Mouse (Mus musculus): ENCODE data around the gene Fxyd5. TPM values are rescaled to one million over a fixed set of nuclear protein-coding genes. Genes with fewer than 3 reads are reported as not detected.

Gene Fxyd5
- 10 to 100 TPM; 27.5 to 36.2 (median 30.7) TPM for total RNA-seq (2022)

- DNase-seq (ENCODE audit: low spot score in 2 of 2), result no peak
Measured at GRCm38 (mm10) chr7:31042431-31042910, at the start of gene Fxyd5. TSS of gene Fxyd5 (minus strand) at chr7:31042481.

- no peak for DNase-seq (ENCODE audit: low spot score in 2 of 2)
Measured at GRCm38 (mm10) chr7:31089721-31090120, 47.4 kb upstream of the Fxyd5 start.

- no peak for DNase-seq (ENCODE audit: low spot score in 2 of 2)
Measured at GRCm38 (mm10) chr7:31088206-31088605, 45.9 kb upstream of the Fxyd5 start.

- DNase-seq (ENCODE audit: low spot score in 2 of 2), result no peak
Measured at GRCm38 (mm10) chr7:31087262-31087661, 45.0 kb upstream of the Fxyd5 start.

- no peak for DNase-seq (ENCODE audit: low spot score in 2 of 2)
Measured at GRCm38 (mm10) chr7:31086175-31086755, 44.0 kb upstream of the Fxyd5 start.

GRCm38 (mm10) chr7:31085171-31085570 is 42.9 kb upstream of the Fxyd5 start:
- DNase-seq (ENCODE audit: low spot score in 2 of 2), result peak; percentile 49 to 59

- no peak for DNase-seq (ENCODE audit: low spot score in 2 of 2)
Measured at GRCm38 (mm10) chr7:31084140-31084539, 41.9 kb upstream of the Fxyd5 start.

GRCm38 (mm10) chr7:31082831-31083588 is 40.7 kb upstream of the Fxyd5 start:
- DNase-seq (ENCODE audit: low spot score in 2 of 2), result peak; percentile 63 to 73

GRCm38 (mm10) chr7:31082106-31082505 is 39.8 kb upstream of the Fxyd5 start:
- no peak for DNase-seq (ENCODE audit: low spot score in 2 of 2)

GRCm38 (mm10) chr7:31081106-31081505 is 38.8 kb upstream of the Fxyd5 start:
- DNase-seq (ENCODE audit: low spot score in 2 of 2), result no peak

GRCm38 (mm10) chr7:31080611-31081010 is 38.3 kb upstream of the Fxyd5 start:
- no peak for DNase-seq (ENCODE audit: low spot score in 2 of 2)

- DNase-seq (ENCODE audit: low spot score in 2 of 2), result no peak
Measured at GRCm38 (mm10) chr7:31079670-31080069, 37.4 kb upstream of the Fxyd5 start.

GRCm38 (mm10) chr7:31077885-31078445 is 35.7 kb upstream of the Fxyd5 start:
- DNase-seq (ENCODE audit: low spot score in 2 of 2), result peak in 1 of 2 experiments; percentile 60

- DNase-seq (ENCODE audit: low spot score in 2 of 2), result peak; percentile 56 to 77
Measured at GRCm38 (mm10) chr7:31077470-31077869, 35.2 kb upstream of the Fxyd5 start.

GRCm38 (mm10) chr7:31076492-31076891 is 34.2 kb upstream of the Fxyd5 start, which contains the start of gene Fxyd3:
TSS of gene Fxyd3 (minus strand) at chr7:31076704.
- DNase-seq (ENCODE audit: low spot score in 2 of 2), result no peak

- DNase-seq (ENCODE audit: low spot score in 2 of 2), result peak in 1 of 2 experiments; percentile 66
Measured at GRCm38 (mm10) chr7:31074713-31075069, 32.4 kb upstream of the Fxyd5 start.

GRCm38 (mm10) chr7:31074061-31074712 is 31.9 kb upstream of the Fxyd5 start:
- DNase-seq (ENCODE audit: low spot score in 2 of 2), result no peak

- DNase-seq (ENCODE audit: low spot score in 2 of 2), result no peak
Measured at GRCm38 (mm10) chr7:31073546-31073945, 31.3 kb upstream of the Fxyd5 start.

GRCm38 (mm10) chr7:31072326-31072725 is 30.0 kb upstream of the Fxyd5 start:
- DNase-seq (ENCODE audit: low spot score in 2 of 2), result no peak

GRCm38 (mm10) chr7:31070324-31070723 is 28.0 kb upstream of the Fxyd5 start:
- no peak for DNase-seq (ENCODE audit: low spot score in 2 of 2)

GRCm38 (mm10) chr7:31069491-31069890 is 27.2 kb upstream of the Fxyd5 start:
- DNase-seq (ENCODE audit: low spot score in 2 of 2), result no peak

- DNase-seq (ENCODE audit: low spot score in 2 of 2), result peak; percentile 48 to 52
Measured at GRCm38 (mm10) chr7:31067836-31068235, 25.6 kb upstream of the Fxyd5 start.

Data from layer of hippocampus, adult 8-10 months (tissue).